Mouse (Mus musculus) heart, postnatal 10 days (tissue): ENCODE data around the gene Them7. TPM values are rescaled to one million over a fixed set of nuclear protein-coding genes. Genes with fewer than 3 reads are reported as not detected.

Experiments
- DNase-seq, 2 experiments: peaks; one replicate each; pipeline ENCODE4 v3.0.0; 2021
- intact Hi-C: fragments of 180-260 bp; cut with DNase I; formaldehyde crosslinking; loops from one replicate; pipeline ENCODE4 v1.15.1; 2025
- total RNA-seq, 2 experiments: library from RNA; stranded (reverse); gene quantifications; 2 replicates each; pipeline ENCODE4 v1.2.3; 2021

Them7 gene
- total RNA-seq, 2 experiments from 2014 or later: 0.98 to 1.1 TPM

DNA sequence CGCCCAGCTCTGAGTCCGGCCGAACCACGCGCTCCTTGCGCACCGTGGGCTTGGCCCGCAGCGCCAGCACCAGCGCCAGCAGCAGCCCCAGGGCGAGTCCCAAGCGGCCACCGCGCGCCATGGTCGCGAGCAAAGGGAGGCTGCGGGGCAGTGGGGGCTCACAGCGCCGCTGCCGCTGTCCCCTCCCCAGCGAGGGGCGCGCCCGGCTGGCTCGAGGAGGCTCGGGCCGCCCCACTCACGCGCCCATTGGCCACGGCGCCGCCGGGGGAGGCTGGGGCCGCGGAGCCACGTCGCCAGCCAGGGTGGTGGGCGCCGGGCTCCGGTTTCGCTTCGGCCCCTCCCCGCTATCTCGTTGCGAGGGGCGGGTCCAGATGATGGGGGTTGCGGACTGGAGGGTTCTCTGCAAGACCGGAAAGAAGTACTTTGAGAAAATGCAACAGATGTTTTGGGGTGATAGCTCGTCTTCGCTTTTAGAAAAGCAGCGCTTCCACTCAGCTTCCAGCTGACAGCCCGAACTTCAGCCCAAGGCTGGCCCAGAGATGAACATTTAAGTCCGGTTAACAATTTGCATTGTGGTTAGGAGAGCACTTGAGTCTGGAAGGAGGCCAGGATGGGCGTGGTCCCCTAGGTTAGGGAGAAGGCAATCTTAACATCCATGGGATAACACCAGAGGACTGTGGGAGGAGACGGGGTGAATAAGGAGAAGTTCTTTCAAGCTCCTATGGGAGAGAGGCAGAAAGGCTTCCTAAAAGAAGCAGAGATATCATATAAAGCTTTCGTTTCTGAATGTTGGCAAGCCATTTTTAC, 175.2 kb downstream of the Them7 start, which contains the start of gene Rcn1:
Gene Rcn1 (minus strand): TSS at position 235 of the 807 bp plus-strand sequence.
- intact Hi-C loops: no loop called here

DNA sequence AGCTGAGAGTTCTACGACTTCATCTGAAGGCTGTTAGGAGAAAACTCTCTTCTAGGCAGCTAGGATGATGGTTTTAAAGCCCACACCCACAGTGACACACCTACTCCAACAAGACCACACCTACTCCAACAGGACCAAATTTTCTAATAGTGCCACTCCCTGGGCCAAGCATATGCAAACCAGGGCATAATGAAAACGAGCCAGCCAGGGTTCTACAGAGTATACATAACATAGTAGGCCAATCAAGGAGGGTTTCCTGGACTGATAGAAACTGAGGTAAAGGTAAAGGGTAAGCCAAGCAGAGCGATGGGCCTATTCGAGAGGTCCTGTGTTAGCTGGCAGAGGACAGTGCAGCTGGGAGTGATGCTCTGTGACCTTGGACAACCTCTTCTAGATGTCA, 176.4 kb downstream of the Them7 start:
- intact Hi-C loops: no loop called here
- DNase-seq: no peak

More for the DNA sequence above, 175.2 kb downstream of the Them7 start, which contains the start of gene Rcn1:
- DNase-seq: peak; percentile 87 to 88

DNA sequence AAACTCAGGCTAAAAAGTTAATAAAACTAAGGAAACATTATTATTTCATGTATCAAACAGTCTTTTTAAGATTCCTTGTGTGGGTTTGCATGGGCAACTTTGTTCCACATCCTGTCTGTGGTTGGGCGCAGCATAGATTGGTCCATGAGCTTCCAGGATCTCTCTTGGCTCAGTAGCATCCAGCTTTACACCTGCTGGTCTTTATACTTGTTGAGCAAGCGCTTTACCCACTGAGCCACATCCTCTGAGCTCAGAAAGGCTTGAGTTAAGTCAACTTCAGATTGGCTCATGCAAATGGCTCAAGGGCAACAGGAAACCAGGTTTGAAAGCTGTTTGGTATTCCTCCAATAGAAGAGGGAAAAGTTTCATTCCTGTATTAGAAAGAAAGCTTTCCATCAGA, 178.1 kb downstream of the Them7 start:
- no peak for DNase-seq
- intact Hi-C loops: no loop called here

DNA sequence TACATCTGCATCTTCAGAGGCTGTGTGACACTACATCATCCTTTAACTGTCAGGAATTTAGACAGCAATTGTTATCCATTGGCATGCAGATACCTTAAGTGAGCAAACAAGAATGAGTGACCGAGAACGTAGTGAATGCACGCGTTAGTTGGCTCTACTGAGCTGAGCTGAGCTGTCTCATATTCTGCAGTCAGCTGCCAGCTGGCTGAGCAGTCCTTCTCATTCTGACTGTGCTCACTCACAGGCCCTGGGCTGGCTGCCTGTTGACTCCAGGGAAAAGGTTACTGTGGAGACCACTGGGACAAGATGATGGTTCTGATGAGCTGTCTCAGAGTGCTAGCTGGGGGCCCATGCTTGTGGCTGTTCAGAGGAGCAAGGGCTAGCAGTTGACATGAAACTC, 184.4 kb downstream of the Them7 start:
- peak; percentile 77 to 80 for DNase-seq
- intact Hi-C loops: no loop called here

DNA sequence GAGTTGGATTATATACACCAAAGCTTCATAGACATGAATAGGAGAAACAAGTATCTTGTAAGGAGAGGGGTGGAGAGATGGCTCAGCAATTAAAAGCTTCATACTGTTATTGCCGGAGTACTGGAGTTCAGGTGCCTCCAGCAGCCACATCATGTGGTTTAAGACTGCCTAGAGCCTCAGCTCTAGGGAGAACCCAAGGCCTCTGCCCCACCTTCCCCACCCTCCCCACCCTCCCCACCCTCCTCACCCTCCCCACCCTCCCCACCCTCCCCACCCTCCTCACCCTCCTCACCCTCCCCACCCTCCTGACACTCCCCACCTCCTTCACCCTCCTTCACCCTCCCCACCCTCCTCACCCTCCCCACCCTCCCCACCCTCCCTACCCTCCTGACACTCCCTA, 185.1 kb downstream of the Them7 start:
- DNase-seq: no peak
- intact Hi-C loops: no loop called here

DNA sequence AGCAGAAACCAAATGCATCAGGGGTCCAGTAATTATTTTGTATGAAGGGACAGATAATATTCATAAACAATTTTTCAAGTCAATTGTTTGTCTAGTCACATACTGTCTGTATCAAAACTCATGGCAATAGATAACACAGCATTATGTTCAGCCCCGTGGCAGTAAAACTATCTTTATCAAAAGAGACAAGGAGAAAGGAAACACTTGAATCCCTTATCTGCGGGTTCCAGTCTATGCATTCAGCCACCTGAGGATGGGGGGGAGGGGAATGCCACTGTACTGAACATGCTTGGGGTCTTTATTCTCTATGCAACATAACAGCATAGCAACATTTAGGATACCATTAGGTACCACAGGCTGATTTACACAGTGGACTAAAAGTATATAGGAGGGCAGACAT, 190.2 kb downstream of the Them7 start:
- intact Hi-C loops: no loop called here
- DNase-seq: no peak

DNA sequence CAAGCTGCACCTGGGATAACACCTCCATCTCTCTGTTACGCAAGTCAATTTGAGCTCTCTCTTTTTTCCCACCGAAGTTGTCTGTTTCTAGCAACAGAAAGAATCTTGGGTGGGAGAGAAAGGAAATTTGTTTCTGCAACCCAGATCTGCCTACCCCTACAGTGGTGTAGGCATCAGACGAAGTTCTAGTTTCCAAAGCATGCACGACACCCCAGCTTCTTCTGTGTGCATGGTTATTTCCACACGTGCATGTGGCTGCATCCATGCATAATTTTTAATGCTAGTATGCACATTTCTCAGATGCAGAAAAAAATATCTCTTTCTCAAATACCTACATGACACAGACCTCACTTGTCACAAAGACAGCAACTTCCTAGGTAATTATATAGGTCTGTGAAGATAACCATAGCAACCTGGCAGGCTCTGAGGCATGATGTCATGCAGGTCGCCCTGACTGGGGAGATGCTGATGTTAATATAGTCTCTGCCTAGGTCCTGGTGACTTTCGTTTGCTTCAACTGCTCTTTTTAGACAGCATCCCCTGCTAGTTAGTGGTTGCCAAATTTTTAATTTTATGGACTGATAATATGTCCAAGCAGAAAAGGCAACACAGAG, 192.0 kb downstream of the Them7 start:
- intact Hi-C loops: no loop called here
- no peak for DNase-seq

DNA sequence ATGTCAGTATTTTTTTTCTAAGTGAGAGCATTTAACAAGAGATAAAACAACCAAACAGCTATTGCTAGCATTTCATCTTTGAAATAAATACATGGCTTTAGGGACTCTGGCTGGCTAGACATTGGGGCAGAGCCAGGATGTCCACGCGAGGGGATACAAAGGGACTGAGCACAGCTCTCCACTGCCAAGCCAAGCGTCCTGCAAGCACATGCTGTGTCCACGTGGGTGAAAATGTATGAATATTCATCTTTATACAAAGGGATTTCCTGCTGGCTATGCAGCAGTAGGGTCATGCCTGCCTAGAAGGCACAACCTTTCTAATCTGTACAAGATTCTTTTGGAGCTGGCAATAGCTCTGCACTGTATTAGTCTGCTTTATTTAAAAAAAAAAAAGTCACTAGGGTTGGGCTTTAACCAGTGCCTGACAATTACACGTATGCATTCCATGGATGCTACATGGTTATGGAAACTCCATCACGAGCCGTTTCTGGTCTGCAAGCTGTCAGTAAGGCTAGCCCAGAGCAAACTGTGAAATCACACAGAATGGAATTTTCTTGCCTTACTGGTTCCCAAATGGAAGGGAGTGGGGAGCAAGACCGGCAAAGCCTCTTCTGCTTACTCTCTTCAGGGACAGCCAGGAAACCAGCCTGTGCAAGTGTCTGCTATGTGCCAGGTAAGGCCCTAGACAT, 192.7 kb downstream of the Them7 start:
- DNase-seq: no peak

DNA sequence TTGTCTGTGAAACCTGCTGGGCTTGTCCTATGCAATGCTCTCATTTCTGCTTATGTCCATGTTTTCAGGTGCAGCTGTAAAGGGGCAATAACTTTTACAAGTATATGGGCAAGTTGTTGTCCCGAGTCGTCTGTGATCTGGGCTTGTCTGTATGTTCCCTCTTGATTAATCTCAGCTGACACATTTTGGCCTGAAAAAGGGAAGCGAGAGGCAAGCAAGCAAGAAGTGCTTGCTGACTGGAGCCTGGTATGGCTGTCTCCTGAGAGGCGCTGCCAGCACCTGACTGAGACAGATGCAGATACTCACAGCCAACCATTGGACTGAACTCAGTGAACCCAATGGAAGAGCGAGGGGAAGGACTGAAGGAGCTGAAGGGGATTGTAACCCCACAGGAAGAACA, 193.5 kb downstream of the Them7 start:
- DNase-seq: no peak
- intact Hi-C loops: no loop called here

More for the DNA sequence above, 192.7 kb downstream of the Them7 start:
- intact Hi-C loops: no loop called here

DNA sequence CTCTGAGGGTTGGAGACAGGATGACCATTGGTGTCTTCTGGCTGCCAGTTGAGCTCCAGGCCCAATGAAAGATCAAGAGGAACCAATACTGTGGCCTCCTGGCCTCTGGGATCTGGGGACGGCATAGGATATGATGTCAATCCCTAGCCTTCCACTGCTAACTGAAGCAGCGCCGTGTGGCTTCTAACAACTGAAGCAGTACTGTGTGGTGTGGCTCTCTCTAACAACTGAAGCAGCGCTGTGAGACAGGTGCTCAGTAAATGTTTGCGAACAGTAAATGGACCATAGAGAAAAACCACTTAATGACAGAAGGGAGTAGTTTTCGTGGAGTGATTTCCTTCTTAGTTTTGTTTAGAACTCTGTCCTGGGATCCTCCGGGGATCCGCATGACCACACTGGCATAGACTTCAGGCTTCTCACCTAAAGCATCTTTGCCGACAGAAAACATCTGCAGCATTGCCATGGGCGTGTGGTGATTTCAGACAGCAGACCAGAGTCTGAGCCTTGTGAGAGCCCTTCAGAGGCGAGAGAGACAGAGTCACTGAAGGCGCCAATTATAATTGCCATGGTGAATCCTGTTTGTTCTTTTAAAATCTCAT, 194.6 kb downstream of the Them7 start:
- DNase-seq: no peak
- intact Hi-C loops: no loop called here

DNA sequence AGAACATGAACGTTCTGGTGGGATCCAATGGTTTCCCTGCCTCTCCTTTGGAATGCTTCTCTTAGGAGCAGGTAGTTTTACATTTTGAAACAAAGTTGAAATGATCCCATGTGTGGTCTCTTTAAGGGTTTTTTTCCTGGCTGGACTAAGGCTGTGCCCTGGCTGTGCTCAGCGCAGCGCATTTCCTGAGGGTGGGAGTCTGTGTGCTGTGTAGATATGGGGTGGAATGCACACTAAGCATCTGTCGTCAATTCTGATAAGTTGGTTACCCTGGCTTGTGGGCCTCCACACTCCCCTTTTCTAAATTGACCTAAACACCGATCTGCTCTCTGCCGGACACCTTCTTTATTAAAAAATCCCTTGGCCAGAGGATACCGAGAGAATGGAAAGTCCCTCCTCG, 203.3 kb downstream of the Them7 start:
- intact Hi-C loops: no loop called here
- DNase-seq: no peak

DNA sequence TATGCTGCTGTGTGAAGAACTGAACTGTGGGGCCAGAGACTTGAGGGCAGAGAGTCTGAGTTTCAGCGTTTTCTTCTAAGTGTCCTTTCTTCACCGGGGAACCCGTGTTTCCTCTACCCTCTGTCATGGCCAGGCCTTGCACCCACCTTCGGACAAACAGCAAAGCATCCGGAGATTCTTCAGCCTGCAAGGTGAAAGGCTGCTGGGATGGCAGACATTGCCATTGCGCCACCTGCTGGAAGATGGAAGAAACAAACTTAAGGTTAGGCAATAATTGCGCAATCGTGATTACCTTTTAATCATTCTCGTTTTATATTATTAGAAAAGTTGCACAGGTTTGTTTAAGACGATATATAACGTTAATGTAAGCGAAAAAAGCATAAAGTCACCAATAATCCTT, 203.9 kb downstream of the Them7 start:
- intact Hi-C loops: loop anchor here (1.0 to 2.0 kb wide), 3 partner anchors 61 to 171 kb away; no protein-coding TSS in a partner anchor
- DNase-seq: peak; percentile 71 to 85

DNA sequence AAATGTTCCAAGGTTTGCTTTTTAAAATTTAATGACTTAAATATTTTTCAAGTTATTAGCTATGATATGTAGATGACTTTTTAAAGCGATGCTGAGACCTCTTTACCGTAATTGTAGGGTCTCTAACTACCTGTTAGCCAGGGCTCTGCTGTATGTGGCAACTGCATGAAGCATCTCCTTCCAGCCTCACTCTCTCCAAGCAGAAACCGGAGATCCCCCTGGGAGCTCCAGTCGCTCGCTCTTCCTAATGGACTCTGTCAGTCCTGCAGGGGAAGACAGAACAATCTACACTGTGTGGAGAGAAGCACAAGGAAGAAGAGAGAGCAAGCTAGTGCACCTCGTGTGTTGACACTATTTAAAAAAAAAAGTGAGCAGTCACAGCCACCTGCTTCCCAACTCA, 204.3 kb downstream of the Them7 start:
- DNase-seq: no peak
- intact Hi-C loops: loop anchor here (1.0 to 2.0 kb wide), 3 partner anchors 62 to 172 kb away; no protein-coding TSS in a partner anchor

Other genes starting within 250 kb of the Them7 start
- gene Eif3m, start 207.2 kb upstream of the Them7 start, total RNA-seq: 100 to 1,000 TPM; 136 to 142 TPM
- gene Gm11060, start 132.3 kb upstream of the Them7 start, total RNA-seq: not detected
- 10 to 100 TPM; 12.6 to 13.3 TPM for gene Wt1, start 97.8 kb upstream of the Them7 start, total RNA-seq
- 10 to 100 TPM; 40.5 to 50.9 TPM for gene Rcn1, start 175.0 kb downstream of the Them7 start, total RNA-seq